Mouse (Mus musculus) CH12.LX (cell line): ENCODE results near the gene Zfp771. TPM values are rescaled to one million over a fixed set of nuclear protein-coding genes. Genes with fewer than 3 reads are reported as not detected.

Experiments used
- DNase-seq: peaks from one replicate; pipeline ENCODE4 v3.0.0-alpha.2; 2013; ENCODE audit errors: extremely low read depth
- H3K27ac ChIP-seq: 2 replicates; pipeline ENCODE4 v1.5.1; 2012; ENCODE audit warnings: low read depth, mild to moderate bottlenecking, control low read depth, moderate library complexity; ENCODE audit not compliant: insufficient read depth
- H3K27me3 ChIP-seq: replicated peaks from 2 replicates; pipeline ENCODE3; 2012; ENCODE audit warnings: inconsistent platforms
- H3K36me3 ChIP-seq, 2 experiments: replicated peaks in 1 of 2; 2 replicates each; pipeline versions ENCODE3 to v1.6.1; 2012; ENCODE audit warnings: inconsistent platforms in 1 of 2, low read length in 1 of 2, mild to moderate bottlenecking in 1 of 2, mixed read lengths in 1 of 2, moderate library complexity in 1 of 2; ENCODE audit not compliant: control insufficient read depth in 1 of 2, insufficient read depth in 1 of 2
- H3K4me1 ChIP-seq, 2 experiments: 2 replicates each; pipeline ENCODE4 v1.6.1; 2012; ENCODE audit warnings: inconsistent platforms in 1 of 2, moderate library complexity in 1 of 2; ENCODE audit not compliant: insufficient read depth in 2 of 2, control insufficient read depth in 1 of 2
- H3K4me2 ChIP-seq: 2 replicates; pipeline ENCODE4 v1.6.1; 2012; ENCODE audit warnings: low read depth, mild to moderate bottlenecking, control low read depth; ENCODE audit not compliant: poor library complexity, insufficient read depth, severe bottlenecking
- H3K4me3 ChIP-seq, 3 experiments: fragments of 150-350 bp in 1 of 3; sonication (generic) in 1 of 3; replicated peaks in 1 of 3; 2 replicates each; pipeline versions ENCODE3 to v1.5.1; 2011 to 2012; ENCODE audit warnings: low read depth in 2 of 3, low read length in 2 of 3, mild to moderate bottlenecking in 2 of 3, moderate library complexity in 2 of 3, control low read depth in 1 of 3, improper control_type of control experiment in 1 of 3, inconsistent platforms in 1 of 3, mixed read lengths in 1 of 3; ENCODE audit not compliant: poor library complexity in 1 of 3
- H3K79me2 ChIP-seq: replicated peaks from 2 replicates; pipeline ENCODE4 v1.6.1; 2012; ENCODE audit warnings: mild to moderate bottlenecking, moderate library complexity; ENCODE audit not compliant: control insufficient read depth, poor library complexity, insufficient read depth, severe bottlenecking; ENCODE audit errors: extremely low read depth
- H3K9ac ChIP-seq: 2 replicates; pipeline ENCODE4 v1.6.1; 2012; ENCODE audit warnings: low read depth, mild to moderate bottlenecking, control low read depth, moderate library complexity; ENCODE audit not compliant: insufficient read depth
- H3K9me3 ChIP-seq: replicated peaks from 2 replicates; pipeline ENCODE3; 2012; ENCODE audit warnings: low read length, inconsistent platforms, mixed read lengths
- CHD2 ChIP-seq: IDR thresholded peaks from 2 replicates; pipeline ENCODE4 v1.6.1; 2011; ENCODE audit warnings: low read length, improper control_type of control experiment
- E2F4 ChIP-seq: IDR thresholded peaks from 2 replicates; pipeline ENCODE4 v1.6.1; 2011; ENCODE audit warnings: low read depth, low read length, improper control_type of control experiment; ENCODE audit not compliant: insufficient replicate concordance
- ELF1 ChIP-seq: IDR thresholded peaks from 2 replicates; pipeline ENCODE4 v1.6.1; 2014; ENCODE audit warnings: low read depth, mild to moderate bottlenecking, inconsistent platforms, low read length, improper control_type of control experiment
- EP300 ChIP-seq: IDR thresholded peaks from 2 replicates; pipeline ENCODE4 v1.6.1; 2011; ENCODE audit warnings: low read length, improper control_type of control experiment
- ETS1 ChIP-seq: conservative IDR thresholded peaks from 2 replicates; pipeline ENCODE4 v1.6.1; 2012; ENCODE audit warnings: low read depth, mild to moderate bottlenecking, inconsistent platforms, low read length, improper control_type of control experiment, moderate library complexity
- GABPA ChIP-seq: IDR thresholded peaks from 2 replicates; pipeline ENCODE4 v1.6.1; 2012; ENCODE audit warnings: low read depth, low read length, improper control_type of control experiment, inconsistent platforms; ENCODE audit not compliant: insufficient replicate concordance
- HCFC1 ChIP-seq: IDR thresholded peaks from 2 replicates; pipeline ENCODE4 v1.6.1; 2012; ENCODE audit warnings: low read depth, mild to moderate bottlenecking, inconsistent platforms, low read length, improper control_type of control experiment
- JUN ChIP-seq: IDR thresholded peaks from 2 replicates; pipeline ENCODE4 v1.6.1; 2011; ENCODE audit warnings: low read depth, mild to moderate bottlenecking, low read length, improper control_type of control experiment, moderate library complexity; ENCODE audit not compliant: insufficient read depth
- JUND ChIP-seq: conservative IDR thresholded peaks from 2 replicates; pipeline ENCODE4 v1.6.1; 2011; ENCODE audit warnings: low read depth, low read length, improper control_type of control experiment
- KAT2A ChIP-seq: IDR thresholded peaks from 2 replicates; pipeline ENCODE4 v1.6.1; 2012; ENCODE audit warnings: low read length, improper control_type of control experiment, inconsistent platforms; ENCODE audit not compliant: insufficient replicate concordance
- MAFK ChIP-seq: IDR thresholded peaks from 2 replicates; pipeline ENCODE4 v1.6.1; 2011; ENCODE audit warnings: low read length, improper control_type of control experiment; ENCODE audit not compliant: insufficient replicate concordance
- MYC ChIP-seq: IDR thresholded peaks from 2 replicates; pipeline ENCODE4 v1.6.1; 2011; ENCODE audit warnings: low read depth, mild to moderate bottlenecking, improper control_type of control experiment, low read length
- PAX5 ChIP-seq: IDR thresholded peaks from 2 replicates; pipeline ENCODE4 v1.6.1; 2012; ENCODE audit warnings: low read length, inconsistent platforms, mixed read lengths
- POLR2A ChIP-seq: IDR thresholded peaks from 2 replicates; pipeline ENCODE4 v1.6.1; 2011; ENCODE audit warnings: low read depth, mild to moderate bottlenecking, improper control_type of control experiment, low read length
- POLR2AphosphoS2 ChIP-seq: IDR thresholded peaks from 2 replicates; pipeline ENCODE4 v1.6.1; 2011; ENCODE audit warnings: low read depth, low read length, improper control_type of control experiment
- RCOR1 ChIP-seq: conservative IDR thresholded peaks from 2 replicates; pipeline ENCODE4 v1.6.1; 2012; ENCODE audit warnings: low read depth, mild to moderate bottlenecking, inconsistent platforms, low read length, improper control_type of control experiment
- SMC3 ChIP-seq: IDR thresholded peaks from 2 replicates; pipeline ENCODE4 v1.6.1; 2011; ENCODE audit warnings: low read depth, low read length, improper control_type of control experiment
- TCF12 ChIP-seq: IDR thresholded peaks from 2 replicates; pipeline ENCODE4 v1.6.1; 2014; ENCODE audit warnings: low read depth, mild to moderate bottlenecking, inconsistent platforms, low read length, improper control_type of control experiment
- USF2 ChIP-seq: conservative IDR thresholded peaks from 2 replicates; pipeline ENCODE4 v1.6.1; 2011; ENCODE audit warnings: low read depth, low read length, improper control_type of control experiment
- ZC3H11A ChIP-seq: IDR thresholded peaks from 2 replicates; pipeline ENCODE4 v1.6.1; 2012; ENCODE audit warnings: low read depth, mild to moderate bottlenecking, inconsistent platforms, low read length, improper control_type of control experiment
- ZMIZ1 ChIP-seq: IDR thresholded peaks from 2 replicates; pipeline ENCODE4 v1.6.1; 2012; ENCODE audit warnings: low read depth, mild to moderate bottlenecking, inconsistent platforms, low read length, improper control_type of control experiment
- ZNF384 ChIP-seq: IDR thresholded peaks from 2 replicates; pipeline ENCODE4 v1.6.1; 2012; ENCODE audit warnings: low read depth, low read length, improper control_type of control experiment, inconsistent platforms
- dilution Hi-C: fragments of 300-500 bp; cut with MboI; formaldehyde crosslinking; loops from 2 replicates; pipeline ENCODE4 v1.14.3; 2020; ENCODE audit warnings: low sequenced_read_pairs; ENCODE audit not compliant: extremely low pct_unique_long_range_greater_than_20kb, extremely low pct_ligation_motif_present
- in situ Hi-C: fragments of 300-500 bp; cut with MboI; formaldehyde crosslinking; loops from 3 replicates; pipeline ENCODE4 v1.14.3; 2019; ENCODE audit warnings: low sequenced_read_pairs, low pct_ligation_motif_present, low pct_unique_long_range_greater_than_20kb, mixed read lengths
- polyA plus RNA-seq: library from polyadenylated mRNA; unstranded; fragments of >175 nt; gene quantifications from 2 replicates; pipeline ENCODE4 v1.2.1, GENCODE M21; 2012; ENCODE audit warnings: low read depth; ENCODE audit not compliant: insufficient read length
- total RNA-seq, 2 experiments: library from RNA; depleted of rRNA; stranded (reverse); fragments of 300-350 nt in 1 of 2; fragments of >200 nt in 1 of 2; gene quantifications; 2 replicates each; pipeline ENCODE4 v1.2.3; 2012 to 2014

Gene Zfp771
- total and polyA plus RNA-seq, 3 experiments, result 26.5 to 35.5 (median 27.0) TPM

GRCm38 (mm10) chr7:127195544-127196295 is 48.4 kb upstream of the Zfp771 start, which contains the start of gene Cd2bp2 (continued):
- TF ChIP-seq MYC (peak; percentile 79), ELF1 (peak; percentile 99), RCOR1 (no peak), MAFK (no peak), HCFC1 (peak; percentile 96), GABPA (no peak; the same call in 1 of the 2 replicates), SMC3 (peak; percentile 54), EP300 (no peak)

- Histone ChIP-seq H3K79me2 (peaks cover 27% of the 10 kb centered on the region), H3K4me2 (peak overlapping the region; percentile 94), H3K27me3 (no peaks in the 10 kb centered on the region), H3K27ac (no peak overlapping the region), H3K4me1 (peaks cover 6 to 45% of the 10 kb centered on the region in 2 experiments; a peak in 3 of 4 replicates), H3K9me3 (no peaks in the 10 kb centered on the region)
- no peak for DNase-seq
- no peak for TF ChIP-seq E2F4
- TF ChIP-seq SMC3, result no peak
- TF ChIP-seq, all 38 proteins: peak for 0
- H3K4me3 ChIP-seq, result peak overlapping the region; percentile 63 to 70 (median 68)
- dilution Hi-C loops, result no loop called here
- H3K36me3 ChIP-seq, result peaks cover 73 to 81% of the 10 kb centered on the region in 2 experiments
- H3K9ac ChIP-seq, result peak overlapping the region; percentile 99
- in situ Hi-C loops, result no loop called here
Measured at GRCm38 (mm10) chr7:127196484-127196883, 47.6 kb upstream of the Zfp771 start.

- H3K4me1 ChIP-seq, result peaks cover 8 to 32% of the 10 kb centered on the region in 2 experiments
- peaks cover 35% of the 10 kb centered on the region for H3K79me2 ChIP-seq
- peak overlapping the region; percentile 85 for H3K9ac ChIP-seq
- no peaks in the 10 kb centered on the region for H3K27me3 ChIP-seq
- H3K36me3 ChIP-seq, result peaks cover 16 to 31% of the 10 kb centered on the region in 2 experiments
- no peak for DNase-seq
- dilution Hi-C loops (no loop called here), in situ Hi-C loops (no loop called here)
- no peak overlapping the region for H3K27ac ChIP-seq
- H3K9me3 ChIP-seq, result no peaks in the 10 kb centered on the region
- peak overlapping the region; percentile 91 for H3K4me2 ChIP-seq
- TF ChIP-seq POLR2AphosphoS2 (no peak), KAT2A (no peak), GABPA (no peak), RCOR1 (no peak), HCFC1 (no peak), CHD2 (no peak), TCF12 (no peak), JUN (no peak), ZC3H11A (no peak), ZMIZ1 (no peak), EP300 (no peak), ETS1 (no peak), MAFK (no peak), POLR2A (no peak), ELF1 (no peak), JUND (no peak), PAX5 (no peak), E2F4 (no peak), ZNF384 (no peak), USF2 (no peak)
- H3K4me3 ChIP-seq, result peak overlapping the region; percentile 68 to 90 (median 79)
Measured at GRCm38 (mm10) chr7:127206606-127207005, 37.5 kb upstream of the Zfp771 start.
